Mouse (Mus musculus) liver, embryonic 12.5 days (tissue): Measurements from ENCODE around the gene Bmp6. TPM values are rescaled to one million over a fixed set of nuclear protein-coding genes. Genes with fewer than 3 reads are reported as not detected.

Experiments
- ATAC-seq: fragments of 200-750 bp; cut with Nextera tagmentation; 2 replicates; pipeline ENCODE4 v1.8.0; 2017; ENCODE audit warnings: moderate number of reproducible peaks, mild to moderate bottlenecking, moderate library complexity
- H3K27ac ChIP-seq: fragments of 300-500 bp; sonication (generic); 2 replicates; pipeline ENCODE4 v1.5.1; 2016; ENCODE audit warnings: mild to moderate bottlenecking
- H3K27me3 ChIP-seq: fragments of 300-500 bp; sonication (generic); replicated peaks from 2 replicates; pipeline ENCODE4 v1.6.1; 2016; ENCODE audit warnings: mild to moderate bottlenecking, moderate library complexity
- H3K36me3 ChIP-seq: fragments of 300-500 bp; sonication (generic); 2 replicates; pipeline ENCODE4 v1.6.1; 2016; ENCODE audit warnings: mild to moderate bottlenecking, moderate library complexity
- H3K4me1 ChIP-seq: fragments of 300-500 bp; sonication (generic); 2 replicates; pipeline ENCODE4 v1.6.1; 2016
- H3K4me2 ChIP-seq: fragments of 300-500 bp; sonication (generic); 2 replicates; pipeline ENCODE4 v1.6.1; 2016; ENCODE audit warnings: mild to moderate bottlenecking, moderate library complexity
- H3K4me3 ChIP-seq: fragments of 300-500 bp; sonication (generic); 2 replicates; pipeline ENCODE4 v1.5.1; 2016; ENCODE audit warnings: mild to moderate bottlenecking, moderate library complexity
- H3K9ac ChIP-seq: fragments of 300-500 bp; sonication (generic); 2 replicates; pipeline ENCODE4 v1.6.1; 2016; ENCODE audit warnings: mild to moderate bottlenecking, moderate library complexity
- H3K9me3 ChIP-seq: fragments of 300-500 bp; sonication (generic); replicated peaks from 2 replicates; pipeline ENCODE4 v1.6.1; 2016; ENCODE audit warnings: mild to moderate bottlenecking, moderate library complexity
- WGBS: fragments of 180-500 bp; shearing (Covaris S2); methylation state at CpG from one replicate; pipeline ENCODE4 v1.1.7; 2016; ENCODE audit not compliant: insufficient replicate concordance; 5-methylcytosine and 5-hydroxymethylcytosine counted together
- polyA plus RNA-seq: library from polyadenylated mRNA; unstranded; fragments of >200 nt; fragmentation: Nextera tagmentation; extraction: Ambion mirVana; gene quantifications from 2 replicates; pipeline ENCODE4 v1.2.1, GENCODE M21; 2016

Bmp6 gene
- polyA plus RNA-seq, 1 experiment from 2014 or later: 0.91 TPM

DNA sequence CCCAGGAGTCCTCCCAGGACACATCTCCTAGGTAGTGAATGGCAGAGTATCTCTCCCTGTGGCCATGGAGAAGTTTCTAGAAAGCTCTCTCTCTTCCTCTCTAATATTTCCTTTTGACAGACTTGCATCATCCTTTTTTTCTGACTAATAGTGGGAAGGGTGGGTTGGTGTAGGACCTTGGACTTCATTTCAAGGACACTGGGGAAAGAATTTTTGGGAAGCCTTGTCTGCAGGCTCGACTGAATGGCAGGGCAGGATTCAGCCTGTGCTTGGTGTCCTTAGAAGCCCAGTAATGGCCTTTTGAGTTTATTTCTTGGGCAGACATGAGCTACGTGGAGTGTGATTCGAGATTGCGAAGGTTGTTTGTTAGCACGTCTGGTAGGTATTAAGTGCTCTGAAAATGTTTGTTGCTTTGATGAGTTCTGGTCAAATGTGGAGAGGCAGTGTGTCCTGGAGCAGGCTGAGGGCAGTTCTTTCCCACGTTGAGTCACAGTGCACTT, 103.7 kb downstream of the Bmp6 start:
- 66% methylated on average over 6 of the region's 6 CpGs for WGBS
- no peaks in the 10 kb centered on the region for H3K9me3 ChIP-seq
- no peak overlapping the region for H3K4me2 ChIP-seq
- ATAC-seq: no peak
- H3K36me3 ChIP-seq: no peaks in the 10 kb centered on the region
- H3K4me1 ChIP-seq: no peaks in the 10 kb centered on the region
- no peaks in the 10 kb centered on the region for H3K27me3 ChIP-seq
- no peak overlapping the region for H3K4me3 ChIP-seq
- no peak overlapping the region for H3K27ac ChIP-seq
- no peak overlapping the region for H3K9ac ChIP-seq

DNA sequence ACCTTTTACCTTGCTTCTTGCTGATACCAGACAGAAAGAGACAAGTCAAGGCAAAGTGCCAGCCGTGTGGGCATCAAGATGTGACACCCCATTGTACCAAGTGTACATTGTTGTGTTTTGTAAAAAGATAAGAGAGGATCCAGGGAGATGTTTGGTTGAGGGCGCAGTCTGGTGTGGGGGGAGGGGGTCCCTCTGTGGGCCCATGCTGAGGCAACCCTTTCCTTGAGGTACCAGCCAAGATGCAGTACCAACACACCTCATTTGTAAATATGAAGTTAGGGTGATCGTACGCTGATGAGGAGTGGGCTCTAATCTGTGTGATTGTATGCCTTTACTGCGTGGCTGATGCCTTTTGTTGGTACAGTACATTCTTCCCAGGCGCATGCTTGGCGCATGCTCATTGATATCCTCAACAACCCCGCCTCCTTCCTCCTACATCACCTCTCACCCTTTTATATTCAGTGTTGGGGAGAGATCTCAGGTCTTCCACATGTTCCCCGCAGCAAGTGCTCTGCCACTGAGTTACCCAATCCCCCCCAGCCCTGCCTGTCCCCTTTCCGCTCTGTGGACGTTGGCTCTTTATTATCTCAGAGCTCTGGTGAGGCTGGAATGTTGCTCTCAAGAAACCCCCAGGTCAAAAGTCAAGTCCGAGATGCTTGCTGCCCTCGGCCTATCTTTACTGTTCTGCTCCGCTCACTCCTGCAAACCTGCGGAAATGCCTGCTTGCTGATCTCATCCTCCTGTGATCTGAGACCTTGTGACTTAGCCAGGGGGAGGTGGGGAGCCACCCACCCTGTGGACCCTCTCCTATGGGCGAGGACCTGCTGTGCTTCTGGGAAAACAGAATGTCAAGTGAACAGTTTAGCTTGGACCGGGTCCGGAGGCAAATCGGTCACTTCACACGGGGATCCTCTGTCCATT, 105.4 kb downstream of the Bmp6 start:
- ATAC-seq: no peak

DNA sequence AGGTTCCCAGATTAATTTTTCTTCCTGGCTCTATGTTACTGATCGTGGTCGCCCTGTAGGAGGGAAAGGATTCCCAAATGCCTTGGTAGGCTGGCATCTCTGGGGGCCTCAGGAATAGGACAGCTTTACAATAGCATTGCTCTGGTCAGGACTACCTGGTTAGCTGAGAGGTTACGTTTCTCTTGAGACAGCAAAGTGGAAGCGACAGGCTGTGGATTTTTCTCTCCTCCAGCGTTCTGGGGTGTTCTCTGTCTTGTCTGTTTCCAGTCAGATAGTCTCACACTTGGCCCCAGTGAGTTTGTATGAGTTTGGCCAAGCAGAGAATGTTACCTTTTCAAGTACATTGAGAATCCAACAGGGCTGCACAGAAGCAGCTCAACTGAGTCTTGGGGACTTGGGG, 106.5 kb downstream of the Bmp6 start:
- Histone ChIP-seq H3K4me2 (no peak overlapping the region), H3K27me3 (no peaks in the 10 kb centered on the region), H3K9me3 (no peaks in the 10 kb centered on the region), H3K4me1 (no peaks in the 10 kb centered on the region), H3K9ac (no peak overlapping the region), H3K36me3 (no peaks in the 10 kb centered on the region), H3K4me3 (no peak overlapping the region), H3K27ac (no peak overlapping the region)
- ATAC-seq: no peak
- WGBS: 67% methylated on average over 5 of the region's 5 CpGs

More for the DNA sequence above, 105.4 kb downstream of the Bmp6 start:
- no peak overlapping the region for H3K27ac ChIP-seq
- H3K27me3 ChIP-seq: no peaks in the 10 kb centered on the region
- no peaks in the 10 kb centered on the region for H3K9me3 ChIP-seq
- H3K4me1 ChIP-seq: no peaks in the 10 kb centered on the region
- H3K4me3 ChIP-seq: no peak overlapping the region
- no peak overlapping the region for H3K9ac ChIP-seq
- H3K36me3 ChIP-seq: no peaks in the 10 kb centered on the region
- 58% methylated on average over 20 of the region's 20 CpGs for WGBS
- H3K4me2 ChIP-seq: no peak overlapping the region

DNA sequence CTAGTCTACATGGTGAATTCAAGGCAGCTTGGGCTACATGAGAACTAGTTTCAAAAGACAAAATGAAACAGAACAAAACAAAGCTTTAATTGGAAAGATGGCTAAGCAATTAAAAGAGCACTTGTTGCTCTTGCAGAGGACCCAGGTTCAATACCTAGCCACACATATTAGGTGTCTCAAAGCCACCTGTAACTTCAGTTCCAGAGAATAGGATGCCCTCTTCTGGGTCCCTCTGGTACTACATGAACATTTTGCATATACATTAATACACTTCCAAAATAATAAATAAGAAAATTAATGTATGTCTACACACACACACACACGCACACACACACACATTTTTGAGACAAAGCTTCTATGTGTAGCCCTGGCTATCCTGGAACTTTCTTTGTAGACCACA, 118.5 kb downstream of the Bmp6 start:
- H3K4me3 ChIP-seq: no peak overlapping the region
- no peak for ATAC-seq

DNA sequence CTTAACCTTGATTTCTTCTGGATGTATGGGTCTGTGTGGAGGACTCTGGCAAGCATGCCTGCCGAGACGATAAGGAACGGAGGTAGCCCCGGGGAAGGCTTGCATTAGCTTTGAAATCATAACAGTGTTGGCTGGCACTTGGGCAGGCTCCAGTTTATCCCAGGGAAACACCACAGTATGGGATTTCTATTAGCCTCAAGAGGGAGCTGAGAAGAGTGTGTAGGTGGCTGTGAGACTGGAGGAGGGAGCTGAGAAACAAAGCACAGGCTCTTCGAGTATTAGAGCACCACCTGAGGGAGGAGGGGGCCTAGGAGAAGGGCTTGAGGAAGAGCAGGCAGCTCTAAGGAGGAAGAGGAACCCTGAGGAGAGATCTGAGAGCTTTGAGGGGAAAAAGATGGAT, 126.0 kb downstream of the Bmp6 start:
- Histone ChIP-seq H3K9me3 (no peaks in the 10 kb centered on the region), H3K4me1 (no peaks in the 10 kb centered on the region), H3K9ac (no peak overlapping the region), H3K4me3 (no peak overlapping the region), H3K4me2 (no peak overlapping the region), H3K27ac (no peak overlapping the region), H3K27me3 (no peaks in the 10 kb centered on the region), H3K36me3 (no peaks in the 10 kb centered on the region)
- WGBS: 67% methylated on average over 5 of the region's 5 CpGs
- ATAC-seq: no peak

More for the DNA sequence above, 118.5 kb downstream of the Bmp6 start:
- H3K9ac ChIP-seq: no peak overlapping the region
- H3K36me3 ChIP-seq: no peaks in the 10 kb centered on the region
- H3K4me1 ChIP-seq: no peaks in the 10 kb centered on the region
- no peaks in the 10 kb centered on the region for H3K27me3 ChIP-seq
- no peak overlapping the region for H3K4me2 ChIP-seq
- 61% methylated on average over 1 of the region's 1 CpGs for WGBS
- H3K27ac ChIP-seq: no peak overlapping the region
- no peaks in the 10 kb centered on the region for H3K9me3 ChIP-seq

DNA sequence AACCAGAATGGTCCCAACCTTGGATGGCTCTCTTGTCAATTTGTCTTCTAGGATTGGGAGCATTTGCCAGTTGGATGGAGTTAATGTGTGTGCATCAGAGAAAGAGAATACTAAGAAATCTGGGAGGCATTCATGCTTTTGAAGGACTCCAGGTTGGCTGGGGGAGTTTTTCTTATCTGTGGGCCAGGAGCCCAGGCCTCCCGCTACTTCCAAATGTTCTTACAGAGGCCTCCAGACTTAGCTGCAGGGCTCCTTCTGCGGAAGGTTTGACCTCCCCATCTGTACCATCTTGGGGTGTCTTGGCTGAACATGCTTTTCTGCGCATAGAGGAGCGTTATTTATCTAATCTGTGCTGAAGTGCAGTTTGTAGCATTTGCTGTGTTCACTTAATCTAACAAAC, 127.7 kb downstream of the Bmp6 start:
- no peak overlapping the region for H3K27ac ChIP-seq
- no peaks in the 10 kb centered on the region for H3K36me3 ChIP-seq
- WGBS: 79% methylated on average over 4 of the region's 4 CpGs
- H3K4me3 ChIP-seq: no peak overlapping the region
- H3K4me2 ChIP-seq: no peak overlapping the region
- no peaks in the 10 kb centered on the region for H3K4me1 ChIP-seq
- H3K9me3 ChIP-seq: no peaks in the 10 kb centered on the region
- H3K9ac ChIP-seq: no peak overlapping the region
- no peaks in the 10 kb centered on the region for H3K27me3 ChIP-seq
- no peak for ATAC-seq

DNA sequence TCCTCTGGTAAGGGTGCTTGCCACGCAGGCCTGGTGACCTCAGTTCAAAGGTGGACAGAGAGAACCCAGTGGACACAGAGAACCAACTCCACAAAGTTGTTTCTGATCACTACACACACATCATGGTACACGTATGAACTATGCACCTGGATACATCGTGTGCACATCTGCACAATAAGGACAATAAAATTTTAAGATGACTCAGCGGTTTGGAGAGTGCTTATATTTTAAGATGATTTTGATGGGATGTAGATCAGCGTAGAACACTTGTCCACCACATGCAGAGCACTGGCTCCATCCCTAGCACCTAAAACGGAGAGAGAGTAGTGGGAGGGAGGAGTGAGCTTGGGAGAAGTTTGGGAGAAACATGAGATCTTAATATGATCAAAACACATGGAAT, 128.6 kb downstream of the Bmp6 start:
- H3K4me1 ChIP-seq: no peaks in the 10 kb centered on the region
- H3K27ac ChIP-seq: no peak overlapping the region
- no peak overlapping the region for H3K4me3 ChIP-seq
- H3K36me3 ChIP-seq: no peaks in the 10 kb centered on the region
- H3K9me3 ChIP-seq: no peaks in the 10 kb centered on the region
- H3K9ac ChIP-seq: no peak overlapping the region
- no peak for ATAC-seq
- no peak overlapping the region for H3K4me2 ChIP-seq
- no peaks in the 10 kb centered on the region for H3K27me3 ChIP-seq
- WGBS: 69% methylated on average over 6 of the region's 6 CpGs

DNA sequence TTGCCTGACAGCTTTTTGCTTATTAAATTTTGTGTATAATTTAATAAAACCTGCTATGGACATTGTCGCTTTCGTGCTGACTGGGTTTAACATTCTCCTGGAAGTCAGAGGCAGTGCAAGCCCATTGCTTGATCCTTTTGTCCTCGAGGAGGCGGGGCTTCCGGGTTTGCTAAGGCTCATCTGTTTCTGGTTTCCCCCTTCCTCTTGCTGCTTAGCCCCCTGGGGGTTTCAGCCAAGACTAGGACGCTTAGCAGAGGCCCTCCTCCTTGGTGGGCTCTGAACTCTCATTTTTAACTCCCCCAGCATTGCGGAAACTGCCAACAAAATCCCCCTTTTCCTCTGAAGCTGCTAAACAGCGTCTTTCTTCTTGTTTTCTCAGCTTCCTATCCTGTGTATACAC, 132.0 kb downstream of the Bmp6 start:
- no peaks in the 10 kb centered on the region for H3K27me3 ChIP-seq
- H3K9ac ChIP-seq: no peak overlapping the region
- no peak overlapping the region for H3K27ac ChIP-seq
- 35% methylated on average over 8 of the region's 8 CpGs for WGBS
- H3K4me1 ChIP-seq: no peaks in the 10 kb centered on the region
- H3K9me3 ChIP-seq: no peaks in the 10 kb centered on the region
- H3K36me3 ChIP-seq: no peaks in the 10 kb centered on the region
- H3K4me3 ChIP-seq: no peak overlapping the region
- no peak overlapping the region for H3K4me2 ChIP-seq
- ATAC-seq: no peak

DNA sequence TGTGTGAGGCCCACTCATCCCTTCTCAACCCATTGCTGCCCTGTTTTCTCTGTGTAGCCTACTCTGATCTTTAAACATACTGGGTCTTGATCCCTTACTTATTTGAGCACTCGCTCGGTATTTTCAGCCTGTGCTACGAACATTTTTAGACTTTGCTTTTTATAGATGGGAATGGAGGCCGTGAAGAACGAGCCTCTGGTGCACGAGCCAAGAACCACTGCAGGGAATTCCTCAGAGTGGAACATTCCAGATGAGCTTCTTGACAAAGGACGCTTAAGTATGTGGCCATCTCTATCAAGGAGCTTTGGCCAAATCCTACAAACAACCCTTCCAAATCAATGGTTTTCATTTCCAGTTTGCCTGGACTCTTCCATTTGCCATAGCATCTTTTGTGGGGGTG, 136.1 kb downstream of the Bmp6 start:
- Histone ChIP-seq H3K27ac (no peak overlapping the region), H3K9ac (no peak overlapping the region), H3K9me3 (no peaks in the 10 kb centered on the region), H3K4me2 (no peak overlapping the region), H3K27me3 (no peaks in the 10 kb centered on the region), H3K36me3 (no peaks in the 10 kb centered on the region), H3K4me3 (no peak overlapping the region), H3K4me1 (no peaks in the 10 kb centered on the region)
- no peak for ATAC-seq
- 79% methylated on average over 7 of the region's 7 CpGs for WGBS

DNA sequence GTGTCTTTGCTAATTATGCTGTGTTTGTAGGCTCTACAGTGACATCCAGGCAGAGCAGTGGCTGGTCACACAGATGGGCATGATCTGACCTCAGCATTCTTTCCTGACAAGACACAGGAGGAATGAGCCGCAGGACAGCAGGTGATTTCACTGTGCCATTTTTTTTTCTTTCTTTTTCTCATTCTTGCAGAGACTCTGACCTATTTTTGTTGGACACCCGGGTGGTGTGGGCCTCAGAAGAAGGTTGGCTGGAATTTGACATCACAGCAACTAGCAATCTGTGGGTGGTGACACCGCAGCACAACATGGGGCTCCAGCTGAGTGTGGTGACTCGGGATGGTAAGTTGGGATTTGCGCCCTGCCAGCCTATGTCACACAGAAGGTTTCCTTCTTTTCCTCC, 139.8 kb downstream of the Bmp6 start:
- Histone ChIP-seq H3K9ac (no peak overlapping the region), H3K4me3 (no peak overlapping the region), H3K4me1 (no peaks in the 10 kb centered on the region), H3K9me3 (no peaks in the 10 kb centered on the region), H3K27me3 (no peaks in the 10 kb centered on the region), H3K36me3 (no peaks in the 10 kb centered on the region), H3K4me2 (no peak overlapping the region), H3K27ac (no peak overlapping the region)
- no peak for ATAC-seq
- 70% methylated on average over 5 of the region's 5 CpGs for WGBS

DNA sequence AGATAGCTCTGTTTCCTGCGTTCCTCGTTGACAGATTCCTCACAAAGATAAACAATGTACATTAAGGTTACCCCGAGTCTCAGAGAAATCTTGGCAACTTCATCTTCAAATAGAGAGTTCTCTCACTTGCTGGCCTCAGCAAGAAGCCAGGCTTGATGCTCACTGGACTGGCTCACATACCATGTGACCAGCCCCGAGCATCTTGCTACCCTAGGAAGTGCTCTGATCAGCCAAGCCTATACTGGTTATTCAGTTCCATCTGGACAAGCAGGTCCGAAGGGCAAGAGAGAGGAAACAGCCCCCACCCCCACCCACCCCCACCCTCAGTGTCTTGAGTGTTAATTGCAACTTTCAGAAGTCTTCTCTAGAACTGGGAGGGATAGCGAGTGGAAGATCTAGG, 141.9 kb downstream of the Bmp6 start:
- Histone ChIP-seq H3K36me3 (no peaks in the 10 kb centered on the region), H3K27me3 (no peaks in the 10 kb centered on the region), H3K27ac (no peak overlapping the region), H3K4me1 (no peaks in the 10 kb centered on the region), H3K4me3 (no peak overlapping the region), H3K9ac (no peak overlapping the region), H3K9me3 (no peaks in the 10 kb centered on the region), H3K4me2 (no peak overlapping the region)
- ATAC-seq: no peak
- 68% methylated on average over 6 of the region's 6 CpGs for WGBS

DNA sequence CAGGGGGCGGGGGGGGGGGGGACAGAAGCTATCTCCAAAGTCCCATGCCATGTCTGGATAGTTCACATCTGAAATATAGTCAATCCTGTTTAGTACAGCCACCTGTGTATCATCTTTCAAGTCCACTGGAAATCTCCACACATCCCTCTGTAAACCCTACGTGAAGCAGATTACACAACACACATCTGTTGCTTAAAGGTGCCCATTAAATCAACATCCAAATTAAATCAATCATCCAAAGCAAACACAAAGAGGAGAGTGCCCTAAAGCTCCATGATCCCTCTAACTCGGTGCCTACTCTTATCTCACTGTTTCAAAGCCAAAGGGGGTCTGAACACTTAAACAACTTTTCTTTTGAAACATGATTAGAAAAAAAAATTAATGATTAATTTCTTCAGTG, 151.8 kb downstream of the Bmp6 start:
- no peak overlapping the region for H3K4me2 ChIP-seq
- H3K9ac ChIP-seq: no peak overlapping the region
- H3K27ac ChIP-seq: no peak overlapping the region
- no peaks in the 10 kb centered on the region for H3K9me3 ChIP-seq
- peaks cover 26% of the 10 kb centered on the region for H3K36me3 ChIP-seq
- no peak overlapping the region for H3K4me3 ChIP-seq
- no peaks in the 10 kb centered on the region for H3K27me3 ChIP-seq
- H3K4me1 ChIP-seq: no peaks in the 10 kb centered on the region
- ATAC-seq: no peak
- 46% methylated on average over 3 of the region's 3 CpGs for WGBS
